Mouse (Mus musculus): ENCODE results near the gene Setmar. TPM values are rescaled to one million over a fixed set of nuclear protein-coding genes. Genes with fewer than 3 reads are reported as not detected.

Gene Setmar
- total RNA-seq, 2 experiments from 2014 or later: 4.3 to 5.2 TPM

DNA sequence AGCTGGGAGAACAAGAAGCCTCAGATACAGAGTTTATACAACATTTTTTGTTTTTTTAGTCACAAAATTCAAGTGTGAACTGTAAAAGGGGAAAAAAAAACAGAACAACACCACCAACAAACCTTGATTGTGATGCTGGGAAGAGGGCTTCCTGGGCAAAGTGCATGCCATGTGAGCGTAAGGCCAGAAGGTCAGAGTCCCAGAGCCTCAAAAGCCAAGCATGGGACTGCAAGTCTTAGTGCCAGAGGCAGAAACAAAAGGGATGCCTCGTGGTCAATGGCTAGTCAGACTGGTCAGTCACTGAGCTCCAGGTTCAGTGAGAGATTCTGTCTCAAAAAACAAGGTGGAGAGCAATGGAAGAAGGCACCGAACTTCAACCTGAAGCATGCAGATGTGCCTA lies 27.8 kb downstream of the Setmar start:
- intact Hi-C loops (cut with DNase I): no loop called here
- H3K27ac ChIP-seq: no peak overlapping the region

DNA sequence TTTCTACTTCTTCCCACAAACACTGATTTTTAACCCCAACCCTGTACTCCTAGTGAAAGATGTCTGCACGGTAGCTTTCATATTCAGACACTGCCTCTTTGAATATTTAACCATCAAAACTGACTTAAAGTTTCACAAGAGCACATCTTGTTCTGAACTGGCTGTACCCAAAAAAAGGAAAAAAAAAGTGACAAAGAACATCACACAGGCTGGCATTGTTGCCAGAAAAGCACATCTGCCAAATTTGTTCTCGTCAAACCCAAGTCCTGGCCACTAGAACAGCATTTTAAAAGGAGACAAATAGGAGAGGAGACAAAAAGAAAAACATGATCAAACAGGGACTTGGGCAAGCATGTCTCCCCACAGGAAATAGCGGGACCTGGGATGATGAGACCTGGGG lies 28.6 kb downstream of the Setmar start:
- intact Hi-C loops (cut with DNase I): no loop called here
- Histone ChIP-seq H3K27ac (no peak overlapping the region), H3K4me3 (no peak overlapping the region)
- TF ChIP-seq CTCF (IDR thresholded peaks at IDR 0.05): no peak
- DNase-seq: no peak

More for the DNA sequence above, 27.8 kb downstream of the Setmar start:
- H3K4me3 ChIP-seq: no peak overlapping the region
- DNase-seq: no peak
- no peak for TF ChIP-seq CTCF (IDR thresholded peaks at IDR 0.05)

GRCm38 (mm10) chr6:108095445-108095844 lies 30.6 kb downstream of the Setmar start:
- no peak for DNase-seq
- intact Hi-C loops (cut with DNase I): loop anchor here (5.0 kb wide), 1 partner anchor 642 kb away; no protein-coding TSS in a partner anchor
- H3K4me3 ChIP-seq: no peak overlapping the region
- no peak for TF ChIP-seq CTCF (IDR thresholded peaks at IDR 0.05)
- no peak overlapping the region for H3K27ac ChIP-seq

- peak; percentile 80 for TF ChIP-seq CTCF (IDR thresholded peaks at IDR 0.05)
- DNase-seq: peak; percentile 60
- peak overlapping the region; percentile 17; the same call in 1 of the 2 replicates for H3K27ac ChIP-seq
- intact Hi-C loops (cut with DNase I): loop anchor here (1.0 to 5.0 kb wide), 2 partner anchors 309 to 639 kb away; no protein-coding TSS in a partner anchor
- peak overlapping the region; percentile 48 for H3K4me3 ChIP-seq
Measured at GRCm38 (mm10) chr6:108098171-108098845, 33.5 kb downstream of the Setmar start.

DNA sequence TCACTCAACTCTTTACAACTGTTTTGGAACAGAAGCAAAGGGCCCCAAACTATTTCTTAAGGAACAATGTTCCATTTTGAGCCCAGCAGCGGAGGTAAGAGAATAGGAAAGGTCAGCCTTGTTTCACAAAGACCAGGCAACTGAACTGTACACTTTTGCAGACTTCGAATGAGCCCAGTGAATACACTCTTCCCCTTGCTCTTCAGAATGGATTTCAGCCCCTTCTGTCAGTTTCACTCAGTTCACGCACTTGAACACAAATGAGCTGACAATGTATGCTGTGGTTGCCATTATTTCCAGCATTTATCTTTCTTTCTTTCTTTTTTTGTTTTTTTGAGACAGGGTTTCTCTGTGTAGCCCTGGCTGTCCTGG lies 34.0 kb downstream of the Setmar start:
- no peak for TF ChIP-seq CTCF (IDR thresholded peaks at IDR 0.05)
- intact Hi-C loops (cut with DNase I): loop anchor here (1.0 to 5.0 kb wide), 2 partner anchors 308 to 638 kb away; no protein-coding TSS in a partner anchor
- H3K27ac ChIP-seq: peak overlapping the region; percentile 17; the same call in 1 of the 2 replicates
- H3K4me3 ChIP-seq: peak overlapping the region; percentile 48
- DNase-seq: no peak

GRCm38 (mm10) chr6:108101936-108102830 lies 37.3 kb downstream of the Setmar start:
- intact Hi-C loops (cut with DNase I): loop anchor here (5.0 kb wide), 1 partner anchor 250 kb away; no protein-coding TSS in a partner anchor
- DNase-seq: no peak
- H3K27ac ChIP-seq: no peak overlapping the region
- H3K4me3 ChIP-seq: no peak overlapping the region
- no peak for TF ChIP-seq CTCF (IDR thresholded peaks at IDR 0.05)

DNA sequence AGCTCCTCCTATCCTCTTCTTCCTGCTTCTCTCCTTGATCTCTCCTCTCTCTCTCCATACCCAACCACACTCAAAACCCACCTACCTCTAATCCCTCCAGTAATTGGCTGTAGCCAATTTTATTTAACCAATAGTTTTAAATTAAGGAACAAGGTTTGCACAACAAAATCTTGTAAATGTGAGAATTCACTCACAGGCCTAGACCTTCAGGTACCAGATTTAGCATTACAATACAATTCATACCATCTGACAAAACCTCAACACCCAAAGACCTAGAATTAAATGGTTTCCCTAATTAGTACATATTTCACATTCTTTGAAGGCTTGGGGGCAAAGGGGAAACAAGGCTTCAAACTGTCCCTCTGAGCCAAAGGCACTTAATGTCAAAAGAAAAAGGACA lies 42.5 kb downstream of the Setmar start:
- intact Hi-C loops (cut with DNase I): no loop called here
- no peak for TF ChIP-seq CTCF (IDR thresholded peaks at IDR 0.05)
- H3K27ac ChIP-seq: no peak overlapping the region
- no peak overlapping the region for H3K4me3 ChIP-seq
- no peak for DNase-seq

DNA sequence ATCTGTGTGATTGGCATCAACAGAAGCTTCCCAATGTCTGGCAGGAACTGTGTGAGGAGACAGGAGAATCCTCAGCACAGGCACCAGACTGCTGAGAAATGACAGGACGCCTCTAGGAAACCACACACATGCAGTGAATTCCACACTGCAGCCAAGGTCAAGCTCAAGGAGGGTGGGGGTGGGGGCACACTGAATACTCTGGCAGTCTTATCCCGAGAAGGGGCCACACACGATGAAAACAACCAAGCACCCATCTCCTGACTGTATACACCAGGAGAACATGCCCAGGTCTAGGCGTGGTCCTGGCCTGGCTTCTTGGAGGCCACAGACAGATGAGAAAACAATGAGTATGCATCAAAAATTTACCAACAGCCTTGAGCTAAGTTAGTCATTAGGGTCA lies 45.5 kb downstream of the Setmar start:
- DNase-seq: no peak
- intact Hi-C loops (cut with DNase I): no loop called here
- no peak for TF ChIP-seq CTCF (IDR thresholded peaks at IDR 0.05)
- no peak overlapping the region for H3K27ac ChIP-seq
- H3K4me3 ChIP-seq: no peak overlapping the region

GRCm38 (mm10) chr6:108111693-108112092 lies 46.8 kb downstream of the Setmar start:
- TF ChIP-seq CTCF (IDR thresholded peaks at IDR 0.05): no peak
- H3K27ac ChIP-seq: no peak overlapping the region
- intact Hi-C loops (cut with DNase I): no loop called here
- no peak for DNase-seq
- H3K4me3 ChIP-seq: no peak overlapping the region

GRCm38 (mm10) chr6:108114971-108115370 lies 50.1 kb downstream of the Setmar start:
- no peak overlapping the region for H3K27ac ChIP-seq
- TF ChIP-seq CTCF (IDR thresholded peaks at IDR 0.05): no peak
- H3K4me3 ChIP-seq: no peak overlapping the region
- intact Hi-C loops (cut with DNase I): no loop called here
- DNase-seq: no peak

GRCm38 (mm10) chr6:108117881-108118280 lies 53.0 kb downstream of the Setmar start:
- intact Hi-C loops (cut with DNase I): no loop called here
- Histone ChIP-seq H3K4me3 (no peak overlapping the region), H3K27ac (no peak overlapping the region)
- TF ChIP-seq CTCF (IDR thresholded peaks at IDR 0.05): no peak
- no peak for DNase-seq

- TF ChIP-seq CTCF (IDR thresholded peaks at IDR 0.05): no peak
Measured at GRCm38 (mm10) chr6:108125474-108125873, 60.6 kb downstream of the Setmar start.

GRCm38 (mm10) chr6:108126631-108127030 lies 61.8 kb downstream of the Setmar start:
- TF ChIP-seq CTCF (IDR thresholded peaks at IDR 0.05): no peak
- DNase-seq: no peak
- Histone ChIP-seq H3K4me3 (no peak overlapping the region), H3K27ac (no peak overlapping the region)
- intact Hi-C loops (cut with DNase I): no loop called here

More at GRCm38 (mm10) chr6:108125474-108125873, 60.6 kb downstream of the Setmar start:
- intact Hi-C loops (cut with DNase I): no loop called here
- Histone ChIP-seq H3K4me3 (no peak overlapping the region), H3K27ac (no peak overlapping the region)
- DNase-seq: no peak

Other genes starting within 250 kb of the Setmar start
- gene Sumf1, start 120.5 kb downstream of the Setmar start, total RNA-seq (2021): 1 to 10 TPM; 7.4 to 9.4 TPM
- 10 to 100 TPM; 14.1 to 21.3 TPM for gene Itpr1, start 148.1 kb downstream of the Setmar start, total RNA-seq (2021)

All from gastrocnemius, adult 2 months (tissue).